Mouse (Mus musculus) ovary, postnatal 10 days (tissue): ENCODE results near the gene Acap2.

Source experiments
- DNase-seq: peaks from one replicate; pipeline ENCODE4 v3.0.0; 2022; ENCODE audit warnings: low spot score

The Acap2 gene

GRCm38 (mm10) chr16:31205187-31205586, 4.1 kb upstream of the Acap2 start:
- DNase-seq = no peak

GRCm38 (mm10) chr16:31204216-31204615, 3.2 kb upstream of the Acap2 start:
- DNase-seq = no peak

- no peak for DNase-seq
Observed at GRCm38 (mm10) chr16:31201704-31202103, 659 bp upstream of the Acap2 start.

- DNase-seq = peak; percentile 41
Observed at GRCm38 (mm10) chr16:31199926-31200789, 887 bp downstream of the Acap2 start.

GRCm38 (mm10) chr16:31199591-31199925, 1.5 kb downstream of the Acap2 start:
- no peak for DNase-seq

- DNase-seq = no peak
Observed at GRCm38 (mm10) chr16:31196971-31197370, 4.1 kb downstream of the Acap2 start.

GRCm38 (mm10) chr16:31192526-31192925, 8.5 kb downstream of the Acap2 start:
- DNase-seq = no peak

GRCm38 (mm10) chr16:31191818-31192217, 9.2 kb downstream of the Acap2 start:
- no peak for DNase-seq

- no peak for DNase-seq
Observed at GRCm38 (mm10) chr16:31190426-31190825, 10.6 kb downstream of the Acap2 start.

GRCm38 (mm10) chr16:31189291-31189690, 11.8 kb downstream of the Acap2 start:
- DNase-seq = no peak

- DNase-seq = no peak
Observed at GRCm38 (mm10) chr16:31188799-31189198, 12.2 kb downstream of the Acap2 start.

GRCm38 (mm10) chr16:31188270-31188669, 12.8 kb downstream of the Acap2 start:
- no peak for DNase-seq

GRCm38 (mm10) chr16:31187192-31187591, 13.9 kb downstream of the Acap2 start:
- no peak for DNase-seq

- DNase-seq = no peak
Observed at GRCm38 (mm10) chr16:31185757-31186156, 15.3 kb downstream of the Acap2 start.

- DNase-seq = no peak
Observed at GRCm38 (mm10) chr16:31184727-31185126, 16.3 kb downstream of the Acap2 start.

GRCm38 (mm10) chr16:31182576-31182975, 18.5 kb downstream of the Acap2 start:
- DNase-seq = no peak

GRCm38 (mm10) chr16:31180843-31181242, 20.2 kb downstream of the Acap2 start:
- no peak for DNase-seq

GRCm38 (mm10) chr16:31179384-31179783, 21.7 kb downstream of the Acap2 start:
- DNase-seq = no peak

GRCm38 (mm10) chr16:31174880-31175638, 26.0 kb downstream of the Acap2 start:
- no peak for DNase-seq

GRCm38 (mm10) chr16:31172229-31172628, 28.8 kb downstream of the Acap2 start:
- DNase-seq = no peak

- DNase-seq = no peak
Observed at GRCm38 (mm10) chr16:31171418-31171817, 29.6 kb downstream of the Acap2 start.

GRCm38 (mm10) chr16:31170297-31170696, 30.7 kb downstream of the Acap2 start:
- DNase-seq = no peak

- DNase-seq = no peak
Observed at GRCm38 (mm10) chr16:31169596-31169995, 31.4 kb downstream of the Acap2 start.
